Mouse (Mus musculus) Patski (cell line): ENCODE measurements around the gene Fam151b. TPM values are rescaled to one million over a fixed set of nuclear protein-coding genes. Genes with fewer than 3 reads are reported as not detected.

Source experiments
- ATAC-seq: fragments of 100-300 bp; one replicate; pipeline ENCODE4 v1.8.0; 2021
- CTCF ChIA-PET: fragments of 350-600 bp; sonication (Branson Sonifier 250); formaldehyde crosslinking; loops from one replicate; lab custom pipeline; 2022; ENCODE audit warnings: inconsistent platforms; lab: Charles Lee
- POLR2A ChIA-PET: fragments of 350-600 bp; sonication (Branson Sonifier 250); formaldehyde crosslinking; loops from one replicate; lab custom pipeline; 2022; ENCODE audit warnings: antibody characterized with exemption, inconsistent platforms; lab: Charles Lee
- DNase-seq: peaks from one replicate; pipeline ENCODE4 v3.0.0-alpha.2; 2011; ENCODE audit warnings: low read depth, low spot score
- H3K27me3 ChIP-seq: fragments of 371-371 bp; one replicate; pipeline ENCODE4 v1.5.1; 2021
- CTCF ChIP-seq: fragments of 100-300 bp; IDR thresholded peaks from one replicate; pipeline ENCODE4 v1.5.1; 2021
- in situ Hi-C: fragments of 300-500 bp; cut with MboI; formaldehyde crosslinking; loops from 3 replicates; pipeline ENCODE4 v1.11.1; 2018; ENCODE audit warnings: low pct_unique_long_range_greater_than_20kb, mixed read lengths
- polyA plus RNA-seq: library from polyadenylated mRNA; unstranded; gene quantifications from one replicate; pipeline ENCODE4 v1.2.3, GENCODE M21; 2021

The Fam151b gene
- polyA plus RNA-seq, 1 experiment from 2014 or later = 5.5 TPM

- ChIA-PET POLR2A (interaction anchor here (0.9 kb wide), 1 partner anchor 11 kb away, joined by 4 read pairs; no protein-coding TSS in a partner anchor), CTCF (interaction anchor here (0.9 kb wide), 1 partner anchor 12 kb away, joined by 4 read pairs; no protein-coding TSS in a partner anchor)
- no peak for DNase-seq
- in situ Hi-C loops = no loop called here
- no peak for TF ChIP-seq CTCF
- H3K27me3 ChIP-seq = no peaks in the 10 kb centered on the region
- no peak for ATAC-seq
Observed at GRCm38 (mm10) chr13:92470151-92470550, 13.7 kb downstream of the Fam151b start.

DNA sequence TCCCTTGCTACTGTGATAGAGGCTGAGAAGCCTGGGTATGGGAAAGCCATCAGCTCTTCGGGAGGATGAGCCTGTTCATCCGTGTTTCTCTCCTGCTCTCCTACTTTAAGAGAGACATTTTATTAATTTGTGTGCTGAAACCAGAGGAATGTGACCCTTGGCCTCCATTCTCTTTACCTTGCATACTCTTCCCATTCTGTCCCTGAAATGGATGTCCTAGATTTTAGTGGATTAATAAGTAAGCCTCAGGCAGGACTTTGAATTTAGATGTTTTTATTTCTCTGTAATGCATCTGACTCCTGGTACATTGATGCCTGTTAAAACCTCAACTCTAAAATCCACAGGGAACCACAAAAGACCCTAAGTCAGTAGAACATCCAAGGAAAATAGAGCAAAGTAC lies 14.4 kb downstream of the Fam151b start:
- DNase-seq (no peak), ATAC-seq (no peak)
- in situ Hi-C loops = no loop called here
- ChIA-PET CTCF (no interaction called here), POLR2A (no interaction called here)
- no peak for TF ChIP-seq CTCF
- H3K27me3 ChIP-seq = no peaks in the 10 kb centered on the region

- ChIA-PET CTCF (no interaction called here), POLR2A (no interaction called here)
- in situ Hi-C loops = no loop called here
- no peak for DNase-seq
- TF ChIP-seq CTCF = no peak
- no peaks in the 10 kb centered on the region for H3K27me3 ChIP-seq
- no peak for ATAC-seq
Observed at GRCm38 (mm10) chr13:92467891-92468290, 15.9 kb downstream of the Fam151b start.

DNA sequence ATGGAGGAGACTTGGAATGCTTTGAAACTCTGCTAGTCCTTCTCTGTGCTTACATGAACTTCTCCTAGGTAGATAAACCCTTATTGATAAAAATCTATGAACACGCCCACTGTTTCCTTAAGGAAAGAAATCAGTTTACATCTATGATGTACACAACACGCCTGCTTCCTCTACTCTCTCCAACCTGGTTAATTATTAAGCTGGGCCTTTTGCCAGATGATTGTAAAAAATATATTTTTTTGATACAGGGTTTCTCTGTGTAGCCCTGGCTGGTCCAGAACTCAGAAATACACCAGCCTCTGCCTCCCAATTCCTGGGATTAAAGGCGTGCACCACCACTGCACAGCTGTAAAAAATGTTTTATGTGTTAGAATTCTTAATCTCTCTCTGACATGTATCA lies 19.1 kb downstream of the Fam151b start:
- no peaks in the 10 kb centered on the region for H3K27me3 ChIP-seq
- ATAC-seq (no peak), DNase-seq (no peak)
- ChIA-PET CTCF (interaction anchor here (3.0 kb wide), 1 partner anchor 9 kb away, joined by 10 read pairs; no protein-coding TSS in a partner anchor), POLR2A (no interaction called here)
- TF ChIP-seq CTCF = no peak
- in situ Hi-C loops = no loop called here

DNA sequence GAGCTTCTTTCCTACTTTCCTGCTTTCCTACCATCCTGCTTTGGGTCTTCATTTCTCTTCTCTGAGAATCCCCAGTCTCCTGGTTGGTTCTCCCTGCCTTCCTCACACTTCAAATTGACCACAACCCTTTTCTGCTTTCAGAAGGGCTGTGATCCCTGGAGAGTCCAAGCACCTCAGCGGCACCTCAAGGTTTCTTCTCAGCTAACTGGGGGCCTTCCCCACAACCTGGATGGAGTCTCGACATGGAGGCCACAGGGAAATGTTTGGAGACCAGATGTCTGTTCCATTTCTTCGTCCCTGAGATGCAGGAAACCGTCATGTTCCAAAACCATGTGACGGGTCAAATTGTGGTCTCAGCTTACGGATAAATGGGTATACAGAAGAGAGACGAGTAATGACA lies 36.9 kb downstream of the Fam151b start:
- ATAC-seq = no peak
- no peak for TF ChIP-seq CTCF
- DNase-seq = no peak
- H3K27me3 ChIP-seq = no peaks in the 10 kb centered on the region
- ChIA-PET POLR2A (no interaction called here), CTCF (interaction anchor here (1.6 kb wide), 1 partner anchor 11 kb away, joined by 3 read pairs; no protein-coding TSS in a partner anchor)
- in situ Hi-C loops = no loop called here

- CTCF ChIA-PET = no interaction called here
- POLR2A ChIA-PET = interaction anchor here (0.5 kb wide), 1 partner anchor 376 kb away, joined by 3 read pairs; no protein-coding TSS in a partner anchor
- in situ Hi-C loops = no loop called here
- ATAC-seq = no peak
- DNase-seq = no peak
- TF ChIP-seq CTCF = no peak
- peaks cover 7% of the 10 kb centered on the region for H3K27me3 ChIP-seq
Observed at GRCm38 (mm10) chr13:92440286-92440685, 43.5 kb downstream of the Fam151b start.

DNA sequence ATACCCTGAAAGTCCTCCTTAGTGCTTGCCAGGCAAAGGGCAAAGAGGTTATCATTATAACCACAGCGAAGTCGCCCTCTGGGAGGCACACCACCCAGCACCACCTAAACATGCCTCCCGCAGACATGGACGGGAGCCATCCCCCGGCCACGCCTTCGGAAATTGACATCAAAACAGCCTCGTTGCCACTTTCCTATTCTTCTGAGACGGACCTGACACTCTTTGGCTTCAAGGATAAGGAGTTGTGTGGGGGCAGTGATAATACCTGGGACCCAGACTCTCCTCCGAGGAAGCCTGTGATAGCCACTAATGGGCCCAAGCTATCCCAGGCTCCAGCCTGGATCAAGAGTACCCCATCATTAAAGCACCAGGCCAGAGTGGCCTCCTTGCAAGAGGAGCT lies 45.2 kb downstream of the Fam151b start:
- CTCF ChIA-PET = no interaction called here
- peaks cover 7% of the 10 kb centered on the region for H3K27me3 ChIP-seq
- DNase-seq = no peak
- no peak for TF ChIP-seq CTCF
- POLR2A ChIA-PET = no interaction called here
- in situ Hi-C loops = no loop called here
- ATAC-seq = no peak

DNA sequence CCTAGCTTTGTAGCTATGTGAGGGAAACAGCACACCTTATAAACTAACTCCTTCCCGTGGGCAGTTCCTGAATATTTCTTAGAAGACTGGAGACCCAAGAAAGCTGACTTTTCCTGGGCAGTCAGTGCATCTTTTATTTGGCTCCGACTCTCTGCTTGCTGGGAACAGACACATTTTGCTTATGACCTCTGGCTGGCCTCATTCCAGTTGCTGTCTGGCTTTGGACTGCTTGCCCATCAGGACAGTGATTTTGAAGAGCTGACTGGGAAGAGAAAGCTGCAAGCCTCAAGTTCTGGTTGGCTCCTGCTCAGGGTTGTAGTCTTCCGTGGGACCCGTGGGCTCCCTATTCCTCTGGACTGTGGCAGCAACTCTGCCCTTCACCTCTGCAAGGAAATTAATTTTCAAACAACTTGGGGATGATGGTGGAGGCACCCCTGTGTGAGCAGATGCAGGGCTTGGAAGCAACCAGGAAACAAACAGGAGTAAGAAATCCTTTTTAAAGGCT lies 56.4 kb downstream of the Fam151b start:
- ChIA-PET POLR2A (no interaction called here), CTCF (no interaction called here)
- no peak for TF ChIP-seq CTCF
- H3K27me3 ChIP-seq = peaks cover 25% of the 10 kb centered on the region
- ATAC-seq (no peak), DNase-seq (no peak)
- in situ Hi-C loops = no loop called here

DNA sequence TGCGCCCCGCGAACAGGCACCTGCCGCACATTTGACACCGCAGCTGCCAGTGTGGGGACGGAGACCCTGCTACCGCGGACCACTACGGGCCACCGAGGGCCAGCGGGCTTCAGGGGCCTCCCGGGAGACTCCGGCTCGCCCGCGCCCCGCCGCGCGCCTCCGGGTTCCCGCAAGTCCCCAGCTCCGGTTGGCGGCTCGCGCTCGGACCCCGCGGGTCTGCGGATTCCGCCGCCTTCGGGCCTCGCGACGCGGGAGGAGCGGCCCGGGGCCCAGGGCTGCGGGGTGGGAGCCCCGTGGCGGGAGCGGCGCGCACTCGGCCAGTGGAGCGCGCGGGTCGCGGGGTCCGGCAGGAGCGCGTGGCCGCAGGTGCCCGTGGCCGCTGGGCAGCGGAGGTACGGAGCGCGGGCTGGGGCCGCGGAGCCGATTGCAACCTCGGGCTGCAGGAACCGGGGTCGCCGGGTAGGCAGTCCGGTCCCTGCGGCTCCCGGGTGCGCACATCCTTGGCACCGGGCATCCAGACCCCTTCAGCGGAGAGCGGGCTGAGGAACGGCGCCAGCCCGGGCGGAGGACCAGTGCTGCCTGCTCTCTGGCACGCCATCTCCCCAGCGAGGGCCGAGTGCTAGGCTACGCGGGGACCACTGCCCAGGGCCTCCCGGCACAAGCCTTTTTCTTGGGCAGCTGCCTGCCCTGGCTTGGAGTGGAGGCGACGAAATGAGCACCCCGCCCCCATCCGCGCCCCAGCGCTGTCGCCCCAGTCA lies 57.3 kb downstream of the Fam151b start:
- TF ChIP-seq CTCF = no peak
- DNase-seq = no peak
- ATAC-seq = peak; percentile 23
- H3K27me3 ChIP-seq = peaks cover 25% of the 10 kb centered on the region
- in situ Hi-C loops = no loop called here
- POLR2A ChIA-PET = no interaction called here
- CTCF ChIA-PET = no interaction called here

DNA sequence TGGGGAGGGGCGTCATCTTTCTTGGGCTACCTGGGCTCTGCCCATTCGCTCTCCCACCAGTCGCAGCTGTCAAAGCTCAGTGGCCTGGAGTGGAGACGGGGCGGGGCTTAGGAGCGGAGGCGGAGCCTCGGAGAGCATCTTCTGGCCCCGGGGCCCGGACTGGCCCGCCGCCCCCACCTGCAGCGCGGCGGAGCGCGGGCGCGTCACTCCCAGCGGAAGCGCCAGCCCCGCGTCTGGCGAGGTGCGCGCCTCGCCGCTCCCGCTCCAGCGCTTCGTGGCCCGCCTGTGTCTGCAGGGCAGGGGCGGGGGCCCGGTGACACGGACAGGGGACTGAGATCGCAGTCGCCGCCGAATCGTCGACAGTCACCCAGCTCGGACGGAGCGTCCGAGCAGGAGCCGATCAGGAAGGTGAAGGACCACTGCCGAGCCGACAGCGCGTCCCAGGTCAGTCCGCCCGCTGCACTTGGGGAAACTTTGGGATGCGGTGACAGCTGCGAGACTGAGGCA lies 58.0 kb downstream of the Fam151b start, which contains the start of gene Ankrd34b:
Gene Ankrd34b, plus strand, starts transcription at position 139 of the 507 bp plus-strand sequence.
- H3K27me3 ChIP-seq = peaks cover 25% of the 10 kb centered on the region
- TF ChIP-seq CTCF = no peak
- ATAC-seq = peak; percentile 9
- DNase-seq = no peak
- in situ Hi-C loops = no loop called here
- POLR2A ChIA-PET = no interaction called here
- CTCF ChIA-PET = no interaction called here

DNA sequence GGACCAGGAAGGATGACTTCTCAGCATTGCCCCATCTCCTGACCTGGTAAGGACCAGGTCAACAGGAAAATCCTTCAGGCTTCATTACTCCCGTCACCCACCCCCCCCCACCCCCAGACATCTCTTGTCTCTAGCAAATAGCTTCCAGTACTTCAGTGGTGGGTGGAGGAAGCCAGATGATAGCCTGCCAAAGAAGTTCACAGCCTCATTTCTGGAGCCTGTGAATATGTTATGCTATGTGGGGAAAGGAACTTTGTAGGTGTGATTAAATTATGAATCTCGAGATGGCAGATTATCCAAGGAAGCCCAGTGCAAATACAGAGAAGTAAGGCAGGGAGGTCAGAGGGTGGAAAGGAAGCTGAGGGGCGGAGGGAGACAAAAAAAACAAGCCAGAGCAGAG lies 60.1 kb downstream of the Fam151b start:
- CTCF ChIA-PET = no interaction called here
- TF ChIP-seq CTCF = no peak
- DNase-seq (no peak), ATAC-seq (no peak)
- POLR2A ChIA-PET = no interaction called here
- H3K27me3 ChIP-seq = peaks cover 25% of the 10 kb centered on the region
- in situ Hi-C loops = no loop called here
